Mouse (Mus musculus) heart, postnatal 0 days (tissue): Measurements from ENCODE around the gene Tsen2. TPM values are rescaled to one million over a fixed set of nuclear protein-coding genes. Genes with fewer than 3 reads are reported as not detected.

Experiments
- ATAC-seq: fragments of 200-750 bp; cut with Nextera tagmentation; 2 replicates; pipeline ENCODE4 v1.8.0; 2017; ENCODE audit warnings: low read depth, moderate number of reproducible peaks, moderate library complexity; ENCODE audit not compliant: insufficient read depth
- DNase-seq: peaks from one replicate; pipeline ENCODE4 v3.0.0-alpha.2; 2016; ENCODE audit warnings: low spot score
- H3K27ac ChIP-seq: fragments of 300-500 bp; sonication (generic); 2 replicates; pipeline ENCODE4 v1.5.1; 2014; ENCODE audit warnings: low read depth, mild to moderate bottlenecking
- H3K27me3 ChIP-seq: fragments of 300-500 bp; sonication (generic); 2 replicates; pipeline ENCODE4 v1.6.1; 2014; ENCODE audit warnings: low read length, mixed read lengths; ENCODE audit not compliant: control insufficient read depth, insufficient read depth
- H3K36me3 ChIP-seq: fragments of 300-500 bp; sonication (generic); replicated peaks from 2 replicates; pipeline ENCODE4 v1.6.1; 2014; ENCODE audit warnings: low read length, mixed read lengths; ENCODE audit not compliant: control insufficient read depth, insufficient read depth
- H3K4me1 ChIP-seq: fragments of 300-500 bp; sonication (generic); 2 replicates; pipeline ENCODE4 v1.6.1; 2014; ENCODE audit warnings: antibody characterized with exemption; ENCODE audit not compliant: control insufficient read depth, insufficient read depth
- H3K4me2 ChIP-seq: fragments of 300-500 bp; sonication (generic); 2 replicates; pipeline ENCODE4 v1.6.1; 2014; ENCODE audit warnings: low read depth, mild to moderate bottlenecking, low read length, moderate library complexity
- H3K4me3 ChIP-seq: fragments of 300-500 bp; sonication (generic); 2 replicates; pipeline ENCODE4 v1.5.1; 2014; ENCODE audit warnings: low read depth, low read length
- H3K9ac ChIP-seq: fragments of 300-500 bp; sonication (generic); replicated peaks from 2 replicates; pipeline ENCODE4 v1.6.1; 2014; ENCODE audit warnings: low read depth, low read length, mixed read lengths
- H3K9me3 ChIP-seq: fragments of 300-500 bp; sonication (generic); replicated peaks from 2 replicates; pipeline ENCODE4 v1.6.1; 2016; ENCODE audit warnings: low read length; ENCODE audit not compliant: control insufficient read depth
- CTCF ChIP-seq: IDR thresholded peaks from 2 replicates; pipeline ENCODE4 v1.5.1; 2016; ENCODE audit warnings: antibody characterized with exemption, control low read depth, low read depth
- EP300 ChIP-seq: IDR thresholded peaks from 2 replicates; pipeline ENCODE4 v1.6.1; 2016; ENCODE audit warnings: antibody characterized with exemption, low read depth
- WGBS: fragments of 180-500 bp; shearing (Covaris S2); extraction: QIAGEN DNeasy Blood & Tissue Kit; methylation state at CpG from one replicate; pipeline ENCODE4 v1.1.7; 2014; 5-methylcytosine and 5-hydroxymethylcytosine counted together
- polyA plus RNA-seq: library from polyadenylated mRNA; unstranded; fragments of >200 nt; fragmentation: Nextera tagmentation; extraction: Ambion mirVana; gene quantifications from 2 replicates; pipeline ENCODE4 v1.2.1, GENCODE M21; 2015
- total RNA-seq: library from RNA; depleted of rRNA; stranded (reverse); fragments of >200 nt; gene quantifications from 2 replicates; pipeline ENCODE4 v1.2.3, GENCODE M21; 2014; ENCODE audit warnings: low replicate concordance

The Tsen2 gene
- total and polyA plus RNA-seq, 2 experiments from 2014 or later = 6.0 to 12.6 TPM

- H3K27me3 ChIP-seq = no peaks in the 10 kb centered on the region
- H3K9ac ChIP-seq = no peak overlapping the region
- H3K9me3 ChIP-seq = no peaks in the 10 kb centered on the region
- no peak overlapping the region for H3K4me2 ChIP-seq
- no peak overlapping the region for H3K4me3 ChIP-seq
- H3K27ac ChIP-seq = no peak overlapping the region
- no peak for ATAC-seq
- no peak for TF ChIP-seq EP300
- no peak for TF ChIP-seq CTCF
- DNase-seq = no peak
- WGBS = 90% methylated on average over 2 of the region's 2 CpGs
- H3K4me1 ChIP-seq = peaks cover 12% of the 10 kb centered on the region; the same call in 1 of the 2 replicates
- H3K36me3 ChIP-seq = peaks cover 17% of the 10 kb centered on the region; the same call in 1 of the 2 replicates
Observed at GRCm38 (mm10) chr6:115558176-115558575, 13.7 kb downstream of the Tsen2 start.

GRCm38 (mm10) chr6:115559651-115560632 lies 15.5 kb downstream of the Tsen2 start:
- Histone ChIP-seq H3K9ac (no peak overlapping the region), H3K27me3 (no peaks in the 10 kb centered on the region), H3K4me3 (no peak overlapping the region), H3K27ac (peak overlapping the region; percentile 53), H3K4me1 (peaks cover 12% of the 10 kb centered on the region; the same call in 1 of the 2 replicates), H3K9me3 (no peaks in the 10 kb centered on the region), H3K36me3 (peaks cover 14% of the 10 kb centered on the region), H3K4me2 (peak overlapping the region; percentile 12; the same call in 1 of the 2 replicates)
- peak; percentile 63 for DNase-seq
- ATAC-seq = peak; percentile 78
- no peak for TF ChIP-seq CTCF
- TF ChIP-seq EP300 = no peak
- 36% methylated on average over 21 of the region's 21 CpGs for WGBS

- H3K4me1 ChIP-seq = no peaks in the 10 kb centered on the region
- H3K27ac ChIP-seq = no peak overlapping the region
- no peaks in the 10 kb centered on the region for H3K27me3 ChIP-seq
- ATAC-seq (no peak), DNase-seq (no peak)
- peaks cover 44% of the 10 kb centered on the region for H3K36me3 ChIP-seq
- no peak for TF ChIP-seq EP300
- no peak for TF ChIP-seq CTCF
- 82% methylated on average over 6 of the region's 6 CpGs for WGBS
- H3K9me3 ChIP-seq = no peaks in the 10 kb centered on the region
- H3K9ac ChIP-seq = no peak overlapping the region
- no peak overlapping the region for H3K4me3 ChIP-seq
- H3K4me2 ChIP-seq = no peak overlapping the region
Observed at GRCm38 (mm10) chr6:115565479-115566045, 21.1 kb downstream of the Tsen2 start.

DNA sequence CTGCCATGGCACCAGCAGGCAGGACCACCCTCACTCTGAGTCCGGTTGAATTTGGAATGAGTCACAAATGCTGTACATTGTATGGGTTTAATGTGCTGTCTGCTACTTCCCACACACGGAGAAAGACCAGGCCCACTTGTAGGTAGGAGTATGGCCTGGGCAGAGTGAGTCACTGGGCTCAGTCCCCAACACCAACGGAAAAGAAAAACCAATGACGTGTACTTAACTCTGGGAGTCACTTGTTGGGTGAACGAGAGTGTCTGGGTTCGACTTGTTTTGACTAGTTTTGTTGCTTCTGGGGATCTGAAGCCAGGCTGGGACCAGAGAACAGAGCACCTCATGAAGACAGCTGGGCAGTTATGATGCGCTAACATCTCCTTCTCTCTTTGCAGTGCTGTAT lies 29.7 kb downstream of the Tsen2 start:
- H3K9ac ChIP-seq = no peak overlapping the region
- H3K36me3 ChIP-seq = peaks cover 64% of the 10 kb centered on the region
- H3K27me3 ChIP-seq = no peaks in the 10 kb centered on the region
- ATAC-seq (no peak), DNase-seq (no peak)
- 83% methylated on average over 7 of the region's 7 CpGs for WGBS
- TF ChIP-seq EP300 (no peak), CTCF (no peak)
- H3K27ac ChIP-seq = no peak overlapping the region
- H3K9me3 ChIP-seq = no peaks in the 10 kb centered on the region
- H3K4me2 ChIP-seq = no peak overlapping the region
- H3K4me1 ChIP-seq = no peaks in the 10 kb centered on the region
- no peak overlapping the region for H3K4me3 ChIP-seq

- no peaks in the 10 kb centered on the region for H3K27me3 ChIP-seq
- ATAC-seq (no peak), DNase-seq (no peak)
- H3K36me3 ChIP-seq = peaks cover 58% of the 10 kb centered on the region
- no peak overlapping the region for H3K27ac ChIP-seq
- no peak overlapping the region for H3K9ac ChIP-seq
- no peak overlapping the region for H3K4me3 ChIP-seq
- TF ChIP-seq EP300 (no peak), CTCF (no peak)
- 75% methylated on average over 5 of the region's 5 CpGs for WGBS
- no peaks in the 10 kb centered on the region for H3K4me1 ChIP-seq
- no peak overlapping the region for H3K4me2 ChIP-seq
- H3K9me3 ChIP-seq = no peaks in the 10 kb centered on the region
Observed at GRCm38 (mm10) chr6:115577407-115577806, 32.9 kb downstream of the Tsen2 start.
